Mouse (Mus musculus): Measurements from ENCODE around the gene Abcc8. TPM values are rescaled to one million over a fixed set of nuclear protein-coding genes. Genes with fewer than 3 reads are reported as not detected.

Gene Abcc8
- total RNA-seq, 1 experiment = 0.62 TPM

DNA sequence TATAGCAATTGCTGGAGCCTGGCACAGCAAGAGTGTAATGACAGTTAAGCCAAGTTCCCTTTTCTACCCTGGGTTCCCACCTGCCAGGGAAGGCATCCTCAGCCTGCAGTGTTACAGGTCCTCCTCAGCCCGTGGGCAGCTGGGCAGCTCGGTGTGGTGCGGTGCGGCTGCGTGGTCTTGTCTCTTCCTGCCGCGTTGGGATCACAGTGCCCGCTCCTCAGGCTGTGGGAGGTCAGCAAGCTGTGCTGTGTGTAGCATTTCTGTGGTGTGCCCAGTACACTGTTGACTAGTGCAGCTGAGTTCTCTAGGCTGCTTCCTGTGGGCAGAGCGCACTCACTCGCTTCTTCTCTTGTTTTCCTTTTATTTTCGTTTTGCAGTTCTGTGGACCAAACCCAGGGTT is 121.0 kb downstream of the Abcc8 start:
- Histone ChIP-seq H3K4me3 (ENCODE audit: insufficient read depth in 1 of 2, low read depth in 1 of 2, low read length in 2 of 2, poor library complexity in 1 of 2, severe bottlenecking in 1 of 2) (no peak overlapping the region), H3K27ac (ENCODE audit: insufficient read depth, low read depth, low read length, poor library complexity, severe bottlenecking) (no peak overlapping the region), H3K36me3 (ENCODE audit: control insufficient read depth, insufficient read depth, low read length, poor library complexity, severe bottlenecking) (peaks cover 58% of the 10 kb centered on the region), H3K9me3 (ENCODE audit: control insufficient read depth, insufficient read depth, low read depth, low read length) (no peaks in the 10 kb centered on the region), H3K4me1 (ENCODE audit: control insufficient read depth in 2 of 2, insufficient read depth in 2 of 2, low read length in 2 of 2, poor library complexity in 1 of 2) (no peaks in the 10 kb centered on the region), H3K9ac (ENCODE audit: insufficient read depth, low read depth, low read length, poor library complexity, severe bottlenecking) (no peak overlapping the region)
- in situ Hi-C loops (cut with MboI; ENCODE audit: low sequenced_read_pairs in 2 of 2, unreplicated experiment in 2 of 2) = no loop called here
- no peak for DNase-seq (ENCODE audit: low read depth, low spot score)
- TF ChIP-seq ZNF384 (IDR thresholded peaks at IDR 0.05; ENCODE audit: low read depth, low read length) (no peak), ZC3H11A (IDR thresholded peaks at IDR 0.05; ENCODE audit: borderline replicate concordance, low read depth, low read length) (no peak), MAFK (IDR thresholded peaks at IDR 0.05; ENCODE audit: insufficient read depth, low read depth, low read length) (no peak), CHD2 (IDR thresholded peaks at IDR 0.05; ENCODE audit: low read depth, low read length) (no peak), HCFC1 (IDR thresholded peaks at IDR 0.05; ENCODE audit: borderline replicate concordance, insufficient read depth, low read length) (no peak)

Other genes starting within 250 kb of the Abcc8 start
- gene Abcc6, start 149.7 kb downstream of the Abcc8 start, total RNA-seq (2012; rRNA removed) = 4.7 and 7.1 TPM in 2 replicates
- gene Nomo1, start 146.3 kb downstream of the Abcc8 start, total RNA-seq (2012; rRNA removed) = 173 and 219 TPM in 2 replicates
- 0.58 and 0.85 TPM in 2 replicates for gene Kcnj11, start 79.3 kb downstream of the Abcc8 start, total RNA-seq (2012; rRNA removed)
- 0.18 and 0.42 TPM in 2 replicates for gene Ush1c, start 58.5 kb upstream of the Abcc8 start, total RNA-seq (2012; rRNA removed)
- 0.16 and 0.22 TPM in 2 replicates for gene Otog, start 61.0 kb upstream of the Abcc8 start, total RNA-seq (2012; rRNA removed)
- not detected in 2 replicates for gene Myod1, start 196.4 kb upstream of the Abcc8 start, total RNA-seq (2012; rRNA removed)
- 0.18 TPM in 1 of 2 replicates, not detected in the other for gene Kcnc1, start 216.5 kb upstream of the Abcc8 start, total RNA-seq (2012; rRNA removed)